Mouse (Mus musculus) heart, embryonic 10.5 days (tissue): ENCODE measurements at regions not wholly inside any gene's neighbourhood (a gene's known extent, or its start where the extent isn't known, plus 50 kb on each side); places are given as distances from the start of the nearest gene placed in this dataset.

Source experiments
- DNase-seq: peaks from one replicate; pipeline ENCODE4 v3.0.0-alpha.2; 2017; ENCODE audit warnings: low spot score
- H3K27ac ChIP-seq: fragments of 300-500 bp; sonication (generic); 2 replicates; pipeline ENCODE4 v1.5.1; 2016; ENCODE audit warnings: mild to moderate bottlenecking
- H3K27me3 ChIP-seq: fragments of 300-500 bp; sonication (generic); 2 replicates; pipeline ENCODE4 v1.6.1; 2016; ENCODE audit warnings: mild to moderate bottlenecking; ENCODE audit not compliant: poor library complexity, insufficient read depth, severe bottlenecking
- H3K36me3 ChIP-seq: fragments of 300-500 bp; sonication (generic); 2 replicates; pipeline ENCODE4 v1.6.1; 2016; ENCODE audit warnings: mild to moderate bottlenecking, moderate library complexity
- H3K4me1 ChIP-seq: fragments of 300-500 bp; sonication (generic); 2 replicates; pipeline ENCODE4 v1.6.1; 2016; ENCODE audit warnings: mild to moderate bottlenecking
- H3K4me3 ChIP-seq: fragments of 300-500 bp; sonication (generic); 2 replicates; pipeline ENCODE4 v1.5.1; 2016; ENCODE audit warnings: mild to moderate bottlenecking, moderate library complexity
- H3K9me3 ChIP-seq: fragments of 300-500 bp; sonication (generic); 2 replicates; pipeline ENCODE4 v1.6.1; 2016; ENCODE audit warnings: mild to moderate bottlenecking, moderate library complexity
- WGBS: fragments of 180-500 bp; shearing (Covaris S2); methylation state at CpG from one replicate; pipeline ENCODE4 v1.1.7; 2016; 5-methylcytosine and 5-hydroxymethylcytosine counted together

DNA sequence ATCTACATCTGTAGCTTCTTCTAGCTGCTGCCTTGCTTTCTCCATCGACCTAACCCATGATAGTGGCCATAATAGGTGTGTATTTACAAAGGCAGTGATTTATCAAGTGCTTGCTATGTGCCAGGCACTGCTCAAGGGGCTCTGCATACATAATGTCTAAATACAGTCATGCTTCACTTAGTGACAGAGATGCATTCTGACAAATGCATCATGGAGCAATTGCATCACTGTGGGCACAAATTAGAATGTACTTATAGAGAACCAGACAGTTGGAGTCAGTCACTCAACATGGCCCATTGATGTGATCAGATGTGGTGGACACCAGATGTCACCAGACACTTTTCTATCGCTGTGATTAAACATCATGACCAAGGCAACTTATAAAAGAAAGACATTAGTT lies 223.3 kb upstream of the Ntm start:
- H3K36me3 ChIP-seq: no peaks in the 10 kb centered on the region
- WGBS: 74% methylated on average over 2 of the region's 2 CpGs
- H3K27ac ChIP-seq: no peak overlapping the region
- no peaks in the 10 kb centered on the region for H3K27me3 ChIP-seq
- no peak overlapping the region for H3K4me3 ChIP-seq
- no peaks in the 10 kb centered on the region for H3K9me3 ChIP-seq
- DNase-seq: peak; percentile 35
- H3K4me1 ChIP-seq: no peaks in the 10 kb centered on the region

DNA sequence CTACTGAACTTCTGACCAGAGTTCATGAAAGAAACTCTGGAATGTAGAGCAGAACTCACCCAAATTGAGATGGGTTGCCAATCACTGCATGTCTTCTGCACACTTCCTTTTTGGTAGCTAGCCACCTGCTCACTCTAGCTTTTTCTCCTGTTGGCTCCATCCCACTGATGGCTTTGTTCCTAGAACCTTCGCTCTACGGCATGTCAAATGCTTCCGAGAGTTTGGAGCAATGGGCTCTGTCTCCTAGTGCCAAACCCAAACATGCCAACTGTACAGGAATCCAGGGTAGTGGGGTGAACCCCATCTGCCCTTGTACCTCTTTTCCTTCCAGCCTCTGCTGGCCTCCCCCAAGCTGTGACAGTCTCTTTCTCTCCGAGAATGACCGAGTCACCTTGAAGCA lies 227.1 kb upstream of the Ntm start:
- 89% methylated on average over 5 of the region's 5 CpGs for WGBS
- Histone ChIP-seq H3K27ac (no peak overlapping the region), H3K9me3 (no peaks in the 10 kb centered on the region), H3K36me3 (no peaks in the 10 kb centered on the region), H3K27me3 (no peaks in the 10 kb centered on the region), H3K4me3 (no peak overlapping the region), H3K4me1 (no peaks in the 10 kb centered on the region)
- DNase-seq: no peak

DNA sequence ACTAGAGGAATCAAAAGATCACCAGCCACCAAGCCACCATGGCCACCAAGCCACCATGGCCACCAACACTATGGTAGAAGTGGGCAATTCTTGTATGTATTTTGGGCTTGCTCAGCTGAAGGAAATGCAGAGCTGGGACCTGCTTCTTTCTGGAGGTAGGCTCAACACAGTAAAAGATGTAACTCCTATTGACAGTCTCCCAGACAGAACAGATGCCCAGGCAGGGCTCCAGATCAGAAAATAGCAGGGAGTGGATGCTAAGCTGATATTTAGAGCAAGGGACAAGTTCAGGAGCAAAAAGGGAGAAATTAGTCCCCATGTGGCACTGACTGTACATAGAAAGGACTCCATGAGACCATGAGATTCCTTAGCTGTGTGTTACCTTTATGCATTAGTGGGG lies 228.2 kb upstream of the Ntm start:
- no peaks in the 10 kb centered on the region for H3K4me1 ChIP-seq
- H3K4me3 ChIP-seq: no peak overlapping the region
- H3K9me3 ChIP-seq: no peaks in the 10 kb centered on the region
- H3K27me3 ChIP-seq: no peaks in the 10 kb centered on the region
- no peak for DNase-seq
- no peak overlapping the region for H3K27ac ChIP-seq
- H3K36me3 ChIP-seq: no peaks in the 10 kb centered on the region

DNA sequence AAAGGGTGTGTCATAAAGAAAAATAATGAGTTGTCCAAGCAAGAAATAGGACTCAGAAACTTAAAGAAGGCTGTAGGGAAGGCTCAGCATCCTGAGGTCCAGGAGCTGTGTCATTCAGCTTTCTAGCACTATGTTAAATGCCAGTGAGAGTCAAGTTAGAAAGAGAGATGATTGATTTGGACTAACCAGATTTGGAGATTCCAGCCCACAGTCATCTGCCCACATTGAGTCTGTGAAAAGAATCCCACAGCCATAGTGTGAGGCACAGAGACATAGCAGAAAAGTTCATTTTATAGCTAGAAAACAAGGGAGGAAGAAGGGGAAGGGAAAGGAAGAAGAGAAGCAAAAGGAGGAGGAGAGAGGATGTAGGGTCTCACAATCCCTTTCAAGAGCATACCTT lies 229.0 kb upstream of the Ntm start:
- Histone ChIP-seq H3K4me3 (no peak overlapping the region), H3K27me3 (no peaks in the 10 kb centered on the region), H3K9me3 (no peaks in the 10 kb centered on the region), H3K36me3 (no peaks in the 10 kb centered on the region), H3K27ac (no peak overlapping the region), H3K4me1 (no peaks in the 10 kb centered on the region)
- DNase-seq: no peak

DNA sequence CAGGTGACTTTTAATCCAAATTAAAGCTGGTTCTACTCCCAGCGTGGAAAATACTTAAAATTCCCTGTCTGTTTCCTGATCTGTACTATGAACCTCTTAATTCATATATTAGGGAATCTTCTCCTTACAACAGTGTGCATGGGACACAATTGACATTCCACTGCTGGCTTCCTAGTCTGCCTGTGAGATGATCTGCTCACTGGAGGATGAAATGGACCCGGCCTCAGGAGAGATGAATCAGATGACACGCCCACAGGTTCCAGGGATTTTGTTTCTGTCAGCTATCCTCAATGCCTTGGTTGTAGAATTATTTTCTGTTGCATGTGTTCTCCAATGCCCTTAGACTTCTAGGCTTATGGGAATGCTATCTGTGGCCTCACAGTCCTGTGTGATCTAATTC lies 231.9 kb upstream of the Ntm start:
- Histone ChIP-seq H3K36me3 (no peaks in the 10 kb centered on the region), H3K27ac (no peak overlapping the region), H3K27me3 (no peaks in the 10 kb centered on the region), H3K4me3 (no peak overlapping the region), H3K9me3 (no peaks in the 10 kb centered on the region), H3K4me1 (no peaks in the 10 kb centered on the region)
- 87% methylated on average over 3 of the region's 3 CpGs for WGBS
- no peak for DNase-seq

DNA sequence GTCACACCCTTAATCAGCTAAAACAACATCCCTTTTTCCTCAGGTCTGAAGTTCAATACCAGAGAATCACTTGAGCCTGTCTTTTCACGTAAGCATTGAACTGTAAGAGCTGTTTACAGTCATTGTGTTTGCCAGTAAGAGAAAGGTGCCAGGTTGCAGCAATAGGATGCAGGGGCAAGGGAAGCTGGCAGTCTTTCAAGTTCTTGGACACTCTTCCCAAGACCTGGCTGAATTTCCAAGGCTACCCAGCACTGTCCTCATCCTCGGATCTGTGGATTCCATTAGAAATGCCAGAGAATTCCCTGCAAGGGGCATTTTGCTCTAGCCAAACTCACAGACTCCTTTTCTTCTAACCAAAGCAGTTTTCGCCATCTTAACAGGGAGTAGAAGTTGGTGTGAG lies 224.5 kb upstream of the Snx19 start:
- Histone ChIP-seq H3K36me3 (no peaks in the 10 kb centered on the region), H3K27ac (no peak overlapping the region), H3K4me1 (no peaks in the 10 kb centered on the region), H3K9me3 (no peaks in the 10 kb centered on the region), H3K4me3 (no peak overlapping the region), H3K27me3 (no peaks in the 10 kb centered on the region)
- 82% methylated on average over 3 of the region's 3 CpGs for WGBS
- no peak for DNase-seq

DNA sequence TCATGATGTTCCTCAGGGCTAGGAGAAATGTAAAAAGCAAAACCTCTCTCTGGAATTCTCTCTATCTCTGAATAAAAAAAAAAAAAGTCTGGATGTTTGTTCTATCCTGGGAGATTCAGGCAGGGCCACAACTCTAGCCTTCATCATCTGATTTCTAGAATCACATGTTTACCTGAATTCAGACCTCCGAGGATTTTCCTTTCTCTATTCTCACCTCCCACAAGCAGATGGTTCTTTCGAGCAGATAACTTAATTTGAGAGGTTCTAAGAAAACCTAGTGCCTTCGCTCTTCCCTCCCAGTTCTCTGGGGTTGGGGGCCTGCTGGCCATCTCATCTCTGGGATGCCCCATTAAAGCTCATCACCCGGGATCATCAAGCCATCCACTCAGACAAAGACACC lies 219.3 kb upstream of the Snx19 start:
- no peak for DNase-seq
- Histone ChIP-seq H3K4me3 (no peak overlapping the region), H3K36me3 (no peaks in the 10 kb centered on the region), H3K9me3 (no peaks in the 10 kb centered on the region), H3K4me1 (no peaks in the 10 kb centered on the region), H3K27me3 (no peaks in the 10 kb centered on the region), H3K27ac (no peak overlapping the region)
- 72% methylated on average over 4 of the region's 4 CpGs for WGBS

DNA sequence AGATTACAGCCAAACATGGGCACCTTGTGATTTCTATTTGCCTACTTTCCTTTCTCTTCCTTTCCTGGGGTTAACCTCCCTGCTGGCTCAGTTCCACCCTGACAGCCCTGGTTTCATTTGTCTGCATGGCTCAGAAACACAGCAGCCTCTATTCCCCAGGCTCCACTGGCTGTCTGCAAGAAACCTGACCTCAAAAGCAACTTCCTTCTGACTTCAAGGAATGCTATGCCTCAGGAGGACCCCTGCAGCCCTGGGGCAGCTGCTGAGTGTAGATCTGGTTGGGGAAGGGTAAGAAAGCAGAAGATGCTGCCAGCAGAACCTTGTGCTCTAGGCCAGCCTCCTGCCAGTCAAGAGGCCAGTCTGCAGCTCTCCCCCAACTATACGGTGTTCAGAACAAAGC lies 217.1 kb upstream of the Snx19 start:
- Histone ChIP-seq H3K36me3 (no peaks in the 10 kb centered on the region), H3K4me1 (no peaks in the 10 kb centered on the region), H3K27me3 (no peaks in the 10 kb centered on the region), H3K9me3 (no peaks in the 10 kb centered on the region), H3K4me3 (no peak overlapping the region), H3K27ac (no peak overlapping the region)
- 63% methylated on average over 1 of the region's 1 CpGs for WGBS
- DNase-seq: no peak

DNA sequence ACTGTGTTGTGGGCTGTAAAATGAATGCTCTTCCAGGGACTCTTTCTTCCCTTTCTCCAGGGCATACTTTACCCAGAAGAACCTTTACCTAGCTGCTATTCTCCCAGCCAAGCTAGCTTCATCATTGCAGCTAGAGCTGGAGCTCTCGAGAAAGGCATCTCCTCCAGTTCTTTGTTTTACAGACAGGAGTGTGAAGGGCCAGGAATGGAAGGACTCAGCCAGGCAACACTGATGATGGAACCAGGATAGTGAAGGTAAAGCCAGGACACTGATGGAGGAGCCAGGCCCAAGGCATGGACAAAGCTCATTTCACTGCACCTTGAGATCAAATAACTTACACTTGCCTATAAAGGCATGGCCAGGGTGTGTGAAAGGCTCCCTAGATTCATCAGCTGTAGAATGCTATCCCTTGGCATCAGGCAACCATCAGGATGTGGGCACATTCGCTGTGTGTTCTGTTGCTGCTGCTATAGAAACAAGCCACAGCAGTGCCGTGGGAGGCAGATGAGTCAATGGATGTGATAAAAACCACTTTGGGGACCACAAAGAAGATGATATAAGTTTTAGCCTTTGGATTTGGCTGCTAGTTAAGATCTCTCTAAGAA lies 214.3 kb upstream of the Snx19 start:
- WGBS: 75% methylated on average over 3 of the region's 3 CpGs
- no peak overlapping the region for H3K27ac ChIP-seq
- no peaks in the 10 kb centered on the region for H3K36me3 ChIP-seq
- H3K27me3 ChIP-seq: no peaks in the 10 kb centered on the region
- no peak overlapping the region for H3K4me3 ChIP-seq
- no peaks in the 10 kb centered on the region for H3K9me3 ChIP-seq
- no peaks in the 10 kb centered on the region for H3K4me1 ChIP-seq
- peak; percentile 66 for DNase-seq

DNA sequence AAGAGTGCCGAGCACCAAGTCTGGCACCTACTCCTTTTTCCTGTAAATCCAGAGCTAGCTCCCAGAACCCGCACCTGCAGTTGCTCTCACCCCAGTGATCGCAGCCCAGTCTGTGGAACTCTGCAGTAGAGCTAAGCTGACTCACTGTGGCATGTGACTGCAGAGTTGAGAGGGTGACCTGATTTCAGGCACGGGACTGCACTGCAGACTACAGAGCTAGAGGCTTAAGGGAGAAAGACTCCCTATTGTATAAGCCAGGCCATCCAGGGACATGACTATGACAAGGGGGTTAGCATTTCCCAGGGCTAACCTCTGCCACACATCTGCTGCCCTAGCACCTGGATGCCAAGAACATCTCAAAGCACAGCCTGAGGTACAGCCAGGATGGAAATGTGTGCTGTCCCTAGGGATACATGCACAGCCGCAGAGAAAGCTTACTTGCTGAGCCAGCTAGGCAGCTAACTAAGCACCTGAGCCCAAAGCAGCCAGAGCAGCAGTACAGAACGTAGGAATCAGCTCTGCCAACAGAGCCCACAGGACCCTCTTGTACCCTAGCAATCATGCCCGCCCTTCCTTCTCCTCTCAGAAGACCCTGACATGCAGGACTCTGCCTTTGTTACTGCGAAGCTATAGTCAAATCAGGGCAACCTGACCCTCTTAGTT lies 192.3 kb upstream of the Snx19 start:
- WGBS: 75% methylated on average over 8 of the region's 8 CpGs
- no peak overlapping the region for H3K27ac ChIP-seq

DNA sequence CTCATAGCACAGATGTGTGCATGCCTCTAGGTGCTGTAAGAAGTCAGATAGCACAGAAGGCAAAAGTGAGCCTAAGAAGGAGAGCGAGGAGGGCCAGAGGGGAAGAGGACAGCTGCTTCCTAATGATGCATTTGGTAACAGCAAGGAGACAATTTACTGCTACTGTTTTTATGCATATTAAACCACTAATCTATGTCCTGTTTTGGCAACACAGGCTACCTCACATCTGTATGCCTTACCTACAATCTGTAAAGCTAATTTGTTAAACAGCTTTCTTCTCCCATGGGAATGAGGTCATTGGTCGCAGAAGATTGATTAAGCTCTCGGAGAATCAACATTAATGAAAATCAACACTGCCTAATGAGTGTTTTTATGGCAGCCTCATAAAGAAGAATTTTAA lies 191.1 kb upstream of the Snx19 start:
- no peaks in the 10 kb centered on the region for H3K4me1 ChIP-seq
- no peaks in the 10 kb centered on the region for H3K9me3 ChIP-seq
- WGBS: 75% methylated on average over 3 of the region's 3 CpGs
- no peaks in the 10 kb centered on the region for H3K27me3 ChIP-seq
- H3K27ac ChIP-seq: no peak overlapping the region
- H3K4me3 ChIP-seq: no peak overlapping the region
- no peak for DNase-seq
- no peaks in the 10 kb centered on the region for H3K36me3 ChIP-seq

More for the DNA sequence above, 192.3 kb upstream of the Snx19 start:
- Histone ChIP-seq H3K4me1 (no peaks in the 10 kb centered on the region), H3K36me3 (no peaks in the 10 kb centered on the region), H3K27me3 (no peaks in the 10 kb centered on the region), H3K4me3 (no peak overlapping the region), H3K9me3 (no peaks in the 10 kb centered on the region)
- DNase-seq: no peak

DNA sequence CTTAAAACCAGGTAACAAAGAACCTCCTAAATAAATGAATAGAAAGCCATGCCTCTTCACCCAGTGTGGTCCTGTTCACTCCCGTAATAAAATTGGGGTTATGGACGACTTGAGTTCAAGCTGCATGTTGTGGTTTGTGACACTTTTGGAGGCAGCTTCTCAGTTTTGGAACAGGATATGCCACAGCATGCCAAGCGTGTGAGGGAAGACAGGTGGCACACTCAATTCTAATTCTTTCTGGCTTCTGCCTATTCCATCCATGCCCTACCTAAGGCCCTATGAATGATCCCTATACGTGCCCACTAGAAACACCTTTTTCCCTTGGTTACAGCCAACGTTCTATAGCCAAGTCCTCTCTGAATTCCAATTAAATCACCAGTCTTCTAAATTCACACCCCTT lies 184.8 kb upstream of the Snx19 start:
- H3K4me1 ChIP-seq: no peaks in the 10 kb centered on the region
- H3K36me3 ChIP-seq: no peaks in the 10 kb centered on the region
- DNase-seq: no peak
- 77% methylated on average over 5 of the region's 5 CpGs for WGBS
- H3K9me3 ChIP-seq: no peaks in the 10 kb centered on the region
- H3K4me3 ChIP-seq: no peak overlapping the region
- H3K27me3 ChIP-seq: no peaks in the 10 kb centered on the region
- no peak overlapping the region for H3K27ac ChIP-seq

DNA sequence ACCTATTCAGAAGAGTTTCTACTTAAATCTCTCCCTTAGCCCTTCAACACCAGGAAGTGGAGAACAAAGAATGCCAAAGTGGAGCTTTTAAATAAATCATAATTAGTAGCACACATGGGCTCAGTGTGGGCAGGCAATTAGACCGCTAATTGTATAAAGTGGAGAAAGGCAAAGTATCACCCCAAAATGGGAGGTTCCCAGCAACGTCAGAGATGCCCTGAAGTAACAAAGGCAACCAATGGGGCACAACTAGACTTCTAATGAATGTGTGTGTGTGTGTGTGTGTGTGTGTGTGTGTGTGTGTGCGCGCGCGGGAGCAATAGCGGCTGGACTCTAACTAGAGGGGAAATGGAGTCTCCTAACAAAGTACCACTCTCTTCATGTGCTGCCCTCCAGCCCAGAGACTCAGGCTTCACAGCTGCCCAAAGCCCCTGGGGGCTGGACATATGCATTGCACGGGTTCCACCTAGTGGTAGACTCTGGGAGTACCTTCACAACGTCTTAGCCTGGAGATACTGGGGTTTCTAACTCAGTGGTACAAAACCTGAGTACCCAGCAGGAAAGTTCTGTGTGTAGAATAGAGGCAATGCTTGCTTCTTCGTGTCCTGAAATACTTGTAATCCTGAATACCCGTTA lies 162.3 kb upstream of the Snx19 start:
- Histone ChIP-seq H3K27me3 (0 out of 2 replicates have a peak, but pooled peaks cover 5% of the 10 kb centered on the region), H3K36me3 (no peaks in the 10 kb centered on the region), H3K4me3 (no peak overlapping the region), H3K27ac (no peak overlapping the region), H3K4me1 (no peaks in the 10 kb centered on the region), H3K9me3 (no peaks in the 10 kb centered on the region)
- DNase-seq: peak; percentile 78
- WGBS: 49% methylated on average over 11 of the region's 11 CpGs

DNA sequence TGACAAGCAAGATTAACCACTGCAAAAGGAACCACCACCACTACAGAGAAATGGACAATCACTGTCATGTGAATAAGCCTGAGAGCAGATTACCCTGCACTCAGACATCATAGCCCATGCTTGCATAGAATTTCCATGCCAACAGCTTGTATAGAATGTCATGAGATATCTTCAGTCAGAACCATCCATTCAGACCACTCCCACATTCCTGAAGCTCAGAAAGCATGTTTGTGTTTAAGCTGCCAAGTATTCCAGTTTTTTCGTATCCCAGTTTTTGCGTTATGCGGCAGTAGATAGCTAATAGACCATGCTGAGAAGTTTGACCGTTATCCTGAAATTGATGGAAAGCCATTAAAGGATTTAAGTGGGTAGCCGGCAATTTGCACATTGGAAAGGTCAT lies 155.8 kb upstream of the Snx19 start:
- H3K4me1 ChIP-seq: no peaks in the 10 kb centered on the region
- no peak for DNase-seq
- H3K27ac ChIP-seq: no peak overlapping the region
- no peaks in the 10 kb centered on the region for H3K36me3 ChIP-seq
- no peaks in the 10 kb centered on the region for H3K27me3 ChIP-seq
- WGBS: 82% methylated on average over 5 of the region's 5 CpGs
- H3K9me3 ChIP-seq: no peaks in the 10 kb centered on the region
- H3K4me3 ChIP-seq: no peak overlapping the region
